Mouse (Mus musculus) left cerebral cortex, adult 11 months (tissue): ENCODE measurements around the gene Ssbp4.
"Not testable (repeated sequence)": the region's sequence is repeated elsewhere in the genome, so short reads cannot be mapped to it uniquely, and the experiment has no call there.

ENCODE experiments used
- DNase-seq: peaks from one replicate; pipeline ENCODE4 v3.0.0; 2022; ENCODE audit warnings: low spot score

Ssbp4 gene

DNA sequence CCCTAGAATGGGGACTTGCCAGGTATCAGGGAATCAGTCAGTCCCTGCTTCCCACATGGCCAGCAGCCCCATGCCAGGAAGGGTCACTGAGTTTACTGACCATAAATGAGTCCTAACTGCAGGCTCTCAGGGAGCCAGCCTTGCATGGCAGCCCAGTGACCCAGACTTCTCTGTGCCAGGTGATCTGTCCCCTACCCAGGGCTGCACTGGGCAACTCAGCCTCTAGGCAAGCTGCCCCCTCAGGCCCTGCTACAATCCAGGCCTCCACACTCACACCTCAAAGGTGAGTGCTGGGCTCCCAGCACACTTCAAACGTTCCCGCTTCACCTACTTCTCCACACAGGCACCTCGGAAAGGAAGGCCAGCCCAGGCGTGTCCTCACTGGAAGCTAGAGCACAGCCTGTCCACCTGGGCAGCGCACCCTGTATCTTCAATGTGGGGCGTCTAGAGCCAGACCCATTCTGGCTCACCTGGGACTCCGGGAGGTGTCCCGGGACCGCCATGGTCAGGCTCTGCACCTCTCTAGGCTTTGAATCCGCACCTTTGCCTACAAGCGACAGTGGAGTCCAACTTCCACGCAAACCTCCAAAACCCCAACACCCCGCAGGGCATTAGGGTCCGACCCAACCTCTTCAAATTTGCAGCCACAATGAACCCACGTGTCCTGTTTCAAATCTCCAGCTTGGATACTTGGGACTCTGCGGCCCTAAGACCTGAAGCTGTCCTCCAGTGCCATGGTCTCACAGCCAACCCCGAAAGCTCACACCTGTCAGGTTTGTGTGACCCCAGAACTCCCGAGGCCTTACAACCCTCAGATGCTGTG lies 1.7 kb downstream of the Ssbp4 start:
- no peak for DNase-seq

DNA sequence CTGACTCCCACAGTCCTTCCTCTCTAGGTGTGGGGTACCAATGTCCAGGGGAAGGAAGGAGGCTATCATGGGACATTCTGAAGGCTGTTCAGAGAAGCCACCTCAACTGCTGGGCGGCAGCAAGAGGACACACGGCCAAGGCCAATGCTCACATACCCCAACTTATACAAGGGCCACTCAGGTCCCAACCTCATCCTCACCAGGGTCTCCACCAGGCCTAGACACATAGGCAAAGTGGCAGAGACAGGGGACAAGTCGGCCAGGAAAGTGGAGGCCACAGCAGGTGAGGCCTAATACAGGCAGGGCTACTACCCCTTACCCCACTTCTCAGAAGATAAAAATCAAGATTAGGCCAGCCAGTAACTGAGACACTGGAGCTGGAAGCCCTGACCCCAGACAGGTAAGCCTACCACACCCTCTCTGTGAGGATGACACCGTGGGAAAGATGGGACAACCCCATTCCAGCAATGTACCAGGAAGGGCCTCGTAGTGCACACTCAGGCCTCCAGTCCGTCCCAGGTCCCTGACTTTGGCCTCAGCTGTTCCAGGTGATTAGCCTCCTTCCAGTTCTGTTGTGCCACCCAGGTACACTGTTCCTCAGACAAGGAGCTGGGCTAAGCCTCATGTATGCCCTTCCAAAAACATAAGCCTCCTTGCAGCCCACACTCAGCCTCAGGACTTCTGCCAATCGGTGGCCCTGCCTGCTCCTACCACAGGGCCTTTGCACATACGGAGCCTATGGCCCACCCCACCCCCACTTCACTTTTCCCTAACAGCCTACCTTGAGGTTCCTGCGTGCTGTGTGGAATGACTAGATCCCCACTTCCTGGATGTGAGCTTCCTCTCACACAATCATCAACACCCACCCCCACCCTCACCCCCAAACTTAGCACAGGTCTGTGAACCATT lies 2.5 kb downstream of the Ssbp4 start:
- no peak for DNase-seq

DNA sequence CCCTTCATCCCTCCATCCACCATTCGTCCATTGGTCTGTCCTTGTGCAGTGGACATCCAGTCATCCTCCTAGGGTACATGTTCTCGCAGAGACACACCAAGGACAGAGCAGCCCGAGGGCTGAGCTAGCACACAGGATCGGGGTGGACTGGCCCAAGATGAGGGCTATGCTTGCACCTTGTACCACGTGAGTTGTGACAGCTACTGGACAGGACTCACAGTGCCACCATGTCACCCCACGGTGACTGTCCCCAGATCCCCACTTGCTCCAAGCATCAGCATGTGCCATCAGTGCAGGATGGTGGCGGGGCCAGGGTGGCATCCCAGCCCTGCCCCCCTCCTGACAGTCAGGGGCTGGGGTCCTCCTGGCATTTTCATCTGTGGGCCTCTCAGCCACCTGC lies 4.1 kb downstream of the Ssbp4 start:
- no peak for DNase-seq

DNA sequence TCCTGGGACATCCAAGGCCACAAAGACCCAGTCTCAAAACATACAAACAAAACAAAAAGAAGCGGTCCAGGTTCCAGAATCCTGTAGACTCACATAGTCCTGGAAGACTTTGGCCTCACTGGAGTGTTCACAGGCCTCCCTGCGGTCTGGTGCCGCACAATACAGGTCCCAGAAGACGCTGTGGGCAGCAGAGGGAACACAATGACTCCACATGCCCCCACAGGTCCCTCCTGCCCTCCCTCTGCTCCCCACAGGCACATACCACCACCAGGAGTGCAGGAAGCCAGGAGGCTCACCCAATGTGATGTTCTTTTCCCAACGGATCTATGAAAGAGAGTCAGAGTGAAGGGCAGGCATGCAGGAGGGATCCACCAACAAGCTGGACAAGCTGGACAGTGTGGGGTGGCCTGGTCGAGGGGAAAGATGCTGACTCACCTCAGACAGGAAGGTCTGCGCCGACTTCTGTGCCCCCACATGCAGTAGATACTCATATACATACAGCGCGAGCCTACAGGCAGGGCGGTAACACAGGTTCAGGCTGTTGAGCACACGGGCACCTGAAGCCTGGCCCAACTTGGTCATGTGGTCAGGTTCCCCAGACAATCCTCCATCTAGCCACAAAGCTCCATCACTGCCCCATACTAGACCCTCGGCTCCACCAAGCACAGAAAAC lies 6.4 kb downstream of the Ssbp4 start:
- no peak for DNase-seq

DNA sequence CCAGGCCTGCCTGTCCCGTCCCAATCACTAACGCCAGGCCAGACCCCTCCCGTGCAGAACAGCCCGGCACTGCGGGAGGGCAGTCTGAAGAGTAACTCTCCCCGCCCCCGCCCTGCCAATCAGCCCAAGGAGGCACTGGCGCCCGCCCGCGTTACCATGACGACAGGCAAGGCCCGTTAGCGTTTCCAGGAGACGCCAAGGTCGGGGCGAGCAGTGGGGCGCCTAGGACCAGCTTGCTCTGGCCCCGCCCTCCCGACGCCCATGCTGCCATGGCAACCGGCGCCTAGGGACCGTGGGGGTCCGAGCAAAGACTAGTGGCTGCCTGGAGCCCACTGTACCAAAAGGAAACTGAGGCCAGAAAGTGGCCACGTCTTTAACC lies 7.4 kb downstream of the Ssbp4 start:
- DNase-seq, result no peak

DNA sequence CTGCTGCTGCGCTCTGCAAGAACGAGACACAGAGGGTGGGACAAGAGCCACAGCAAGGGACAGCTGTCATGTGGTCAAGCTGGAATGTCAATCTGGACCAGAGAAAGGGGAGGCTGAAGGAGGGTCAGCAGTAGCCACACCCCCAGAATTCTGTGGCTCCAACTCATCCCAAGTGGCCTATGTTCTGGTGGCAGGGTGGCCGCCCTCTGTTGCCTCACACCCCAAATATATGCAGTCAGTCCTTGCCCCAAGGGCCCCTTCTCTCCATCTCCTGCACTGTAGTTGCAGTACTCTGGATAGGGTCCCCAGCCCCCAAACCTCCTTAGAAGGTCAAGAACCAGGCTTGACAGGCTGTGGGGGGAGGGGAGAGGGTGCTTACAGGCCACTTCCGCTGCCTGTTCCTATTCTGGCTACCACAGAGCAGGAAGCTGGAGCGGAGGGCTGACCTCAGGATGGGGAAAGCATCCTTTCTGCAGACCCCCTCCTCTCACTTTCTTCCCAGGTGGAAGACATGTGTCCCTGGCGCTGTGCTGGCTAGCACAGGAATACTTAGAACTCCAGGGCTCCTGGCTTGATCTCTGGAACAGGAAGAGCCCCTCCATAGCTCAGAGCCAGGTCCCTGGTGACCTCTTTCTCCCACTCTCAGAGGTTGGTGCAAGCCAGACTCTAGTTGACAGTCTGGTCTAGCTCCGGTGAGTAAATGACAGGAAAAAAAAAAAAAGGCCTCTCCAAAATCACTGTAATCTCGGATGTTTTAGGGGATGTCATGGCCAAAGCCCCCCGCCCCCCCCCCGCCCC lies 8.0 kb downstream of the Ssbp4 start:
- no peak for DNase-seq

DNA sequence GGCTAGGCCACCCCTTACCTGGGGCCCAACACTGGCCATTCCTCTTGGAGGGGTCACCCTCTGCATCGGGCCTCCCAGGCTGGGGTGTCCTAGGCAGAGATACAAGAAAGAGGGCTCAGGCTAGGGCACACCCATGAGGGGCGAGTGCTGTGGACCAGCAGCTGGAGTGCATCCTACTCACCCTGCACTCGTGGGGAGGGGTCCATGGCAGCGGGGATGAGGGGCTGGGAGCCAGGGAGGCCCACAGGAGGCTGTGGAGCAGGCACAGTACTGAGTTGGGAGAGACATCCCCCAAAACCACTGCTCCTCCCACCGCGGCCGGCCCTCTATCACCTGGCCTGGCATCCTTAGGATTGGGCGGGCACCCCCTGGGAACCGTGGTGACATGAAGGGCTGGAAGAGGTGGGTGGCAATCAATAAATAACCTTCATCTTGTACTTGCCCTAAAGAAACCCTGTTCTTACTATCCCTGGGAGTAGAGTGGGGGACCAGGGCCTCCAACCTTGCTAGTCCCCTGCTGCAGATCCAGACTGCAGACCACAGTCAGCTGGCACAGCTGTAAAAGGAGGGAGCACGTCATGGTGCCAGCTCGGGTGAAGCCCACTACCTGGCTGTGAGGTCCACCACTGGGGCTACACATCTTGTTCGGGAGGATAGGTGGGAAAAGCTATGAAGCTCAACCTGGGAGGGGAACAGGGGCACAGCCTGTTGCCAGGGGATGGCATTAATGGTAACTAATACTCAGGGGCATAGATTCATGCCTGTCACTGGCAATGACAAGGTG lies 9.0 kb downstream of the Ssbp4 start:
- DNase-seq, result no peak

DNA sequence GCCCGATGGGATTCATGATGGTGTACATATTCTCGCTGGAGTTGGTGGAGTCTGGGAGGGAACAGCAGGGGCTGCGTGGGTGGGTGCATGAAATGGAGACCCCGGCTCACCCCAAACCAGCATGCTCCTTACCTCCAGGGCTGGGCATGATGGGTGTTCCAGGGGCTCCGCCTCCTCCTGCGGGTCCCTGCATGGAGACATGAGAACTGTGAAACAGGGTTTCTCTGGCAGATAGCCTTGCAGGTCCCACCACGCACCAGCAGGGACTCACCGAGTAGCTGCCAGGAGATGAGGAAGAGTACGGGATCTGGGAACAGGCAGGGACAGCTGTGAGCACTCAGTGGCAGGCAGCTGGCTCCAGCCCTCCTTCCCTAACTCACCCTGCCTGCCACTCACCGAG lies 9.9 kb downstream of the Ssbp4 start:
- DNase-seq, result no peak

DNA sequence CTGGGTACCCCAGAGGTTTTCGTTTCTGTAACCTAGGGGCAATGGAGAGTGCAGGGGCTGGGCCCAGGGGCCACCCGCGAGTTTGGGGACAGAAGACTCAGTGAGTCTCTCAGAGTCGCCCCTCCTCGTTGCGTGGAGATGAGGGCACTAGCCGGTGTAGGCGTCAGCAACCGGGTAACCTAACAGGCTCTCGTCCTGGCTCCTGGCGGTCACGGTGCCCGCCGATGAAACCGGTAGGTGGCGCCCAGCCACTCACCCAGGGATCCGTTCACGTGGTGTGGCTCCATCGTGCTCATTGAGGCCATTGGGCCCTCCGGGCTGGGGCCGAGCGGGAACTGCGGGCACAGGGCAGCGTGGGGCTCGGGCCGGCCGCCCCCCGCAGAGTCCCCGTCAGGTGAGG lies 10.4 kb downstream of the Ssbp4 start:
- DNase-seq, result no peak

DNA sequence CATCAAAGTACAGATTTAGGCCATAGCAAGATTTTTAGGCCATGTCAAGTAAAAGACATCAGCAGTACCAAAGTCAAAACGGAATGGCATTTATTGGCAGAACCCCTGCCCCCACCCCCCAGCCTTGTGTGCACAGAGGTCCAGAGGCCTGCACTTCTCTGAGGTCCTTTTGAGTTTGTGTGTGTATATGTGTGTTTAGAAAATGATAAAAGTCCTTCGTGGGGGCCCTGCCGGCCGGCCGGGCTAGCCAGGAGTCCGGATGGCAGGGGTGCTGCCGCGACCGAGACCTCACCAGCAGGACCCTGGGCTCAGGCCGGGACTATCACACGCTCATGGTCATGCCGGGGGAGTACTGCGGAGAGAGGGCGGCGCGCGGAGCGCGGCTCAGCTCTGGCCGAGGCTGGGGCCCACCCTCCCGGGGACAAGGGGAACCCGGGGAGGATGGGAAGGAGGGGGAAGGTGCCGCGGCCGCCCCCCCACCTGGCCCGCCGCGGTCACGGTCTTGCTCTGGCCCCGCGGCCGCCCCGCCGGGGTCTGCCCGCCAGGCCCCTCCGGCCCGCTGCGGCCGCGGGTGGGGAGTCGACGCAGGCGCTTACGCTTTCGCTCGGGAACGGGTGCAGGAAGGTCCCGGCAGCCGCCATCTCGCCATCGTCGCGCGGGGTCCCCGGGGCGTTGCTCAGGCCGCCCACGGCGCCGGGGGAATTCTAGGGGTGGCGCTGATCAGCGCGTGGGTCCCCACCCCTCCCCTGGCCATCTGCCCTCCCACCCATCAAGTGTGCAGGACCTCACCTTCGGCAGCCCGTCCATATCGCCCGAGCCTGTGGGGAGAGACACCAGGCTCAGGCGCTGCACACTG lies 11.0 kb downstream of the Ssbp4 start:
- no peak for DNase-seq

DNA sequence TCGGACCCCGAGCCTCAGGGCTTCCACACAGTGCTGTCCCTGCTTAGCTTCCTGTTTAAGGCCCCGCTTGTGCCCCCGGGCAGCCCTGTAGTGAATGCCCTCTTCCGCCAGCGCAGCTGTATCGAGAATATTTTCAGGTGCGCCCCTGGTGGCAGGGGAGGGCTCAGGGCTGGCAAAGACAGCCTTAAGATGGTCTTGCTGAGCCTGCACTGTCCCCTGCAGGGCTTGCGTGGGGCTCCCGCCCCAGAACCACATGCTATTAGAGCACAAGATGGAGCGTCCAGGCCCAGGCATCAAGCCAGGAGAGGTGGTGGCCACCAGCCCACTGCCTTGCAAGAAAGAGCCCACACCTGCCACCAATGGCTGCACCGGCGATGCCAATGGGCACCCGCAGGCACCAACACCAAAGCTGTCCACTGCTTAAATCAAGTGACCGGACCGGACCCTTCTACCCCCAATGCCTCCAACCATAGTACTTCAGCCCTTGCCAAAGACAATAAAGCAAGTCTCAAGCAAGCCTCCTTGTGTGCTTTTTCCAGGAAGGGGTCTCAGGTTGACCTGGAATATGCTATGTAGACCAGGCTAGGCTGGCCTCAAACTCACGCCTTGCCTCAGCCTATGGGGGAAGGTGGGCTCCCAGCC lies 11.8 kb downstream of the Ssbp4 start:
- no peak for DNase-seq

DNA sequence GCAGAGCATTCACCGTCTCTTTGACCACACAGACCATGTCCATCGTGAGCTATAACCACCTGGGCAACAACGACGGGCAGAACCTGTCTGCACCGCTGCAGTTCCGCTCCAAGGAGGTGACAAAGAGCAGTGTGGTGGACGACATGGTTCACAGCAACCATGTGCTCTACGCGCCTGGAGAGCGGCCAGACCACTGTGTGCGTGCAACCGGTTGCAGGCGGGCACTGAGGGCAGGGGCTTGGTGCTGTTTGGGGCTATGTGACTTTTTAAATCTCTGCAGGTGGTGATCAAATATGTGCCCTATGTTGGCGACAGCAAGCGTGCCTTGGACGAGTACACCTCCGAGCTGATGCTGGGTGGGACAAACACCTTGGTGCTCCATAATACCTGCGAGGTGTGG lies 12.5 kb downstream of the Ssbp4 start:
- no peak for DNase-seq

DNA sequence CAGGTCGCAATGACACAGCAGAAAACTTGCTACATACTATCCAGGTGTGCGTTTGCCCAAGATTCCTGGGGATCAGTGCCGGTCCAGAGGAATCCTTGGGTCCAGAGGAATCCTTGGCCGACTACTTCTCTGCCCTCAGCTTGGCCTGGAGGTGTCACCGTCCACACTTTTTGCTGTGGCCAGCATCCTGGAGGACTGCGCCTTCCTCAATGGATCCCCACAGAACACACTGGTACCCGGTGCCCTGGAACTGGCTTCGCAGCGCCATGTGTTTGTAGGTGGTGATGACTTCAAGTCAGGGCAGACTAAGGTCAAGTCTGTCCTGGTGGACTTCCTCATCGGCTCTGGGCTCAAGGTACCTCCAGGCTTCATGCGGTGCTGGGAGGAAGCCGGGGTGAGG lies 12.9 kb downstream of the Ssbp4 start:
- no peak for DNase-seq

DNA sequence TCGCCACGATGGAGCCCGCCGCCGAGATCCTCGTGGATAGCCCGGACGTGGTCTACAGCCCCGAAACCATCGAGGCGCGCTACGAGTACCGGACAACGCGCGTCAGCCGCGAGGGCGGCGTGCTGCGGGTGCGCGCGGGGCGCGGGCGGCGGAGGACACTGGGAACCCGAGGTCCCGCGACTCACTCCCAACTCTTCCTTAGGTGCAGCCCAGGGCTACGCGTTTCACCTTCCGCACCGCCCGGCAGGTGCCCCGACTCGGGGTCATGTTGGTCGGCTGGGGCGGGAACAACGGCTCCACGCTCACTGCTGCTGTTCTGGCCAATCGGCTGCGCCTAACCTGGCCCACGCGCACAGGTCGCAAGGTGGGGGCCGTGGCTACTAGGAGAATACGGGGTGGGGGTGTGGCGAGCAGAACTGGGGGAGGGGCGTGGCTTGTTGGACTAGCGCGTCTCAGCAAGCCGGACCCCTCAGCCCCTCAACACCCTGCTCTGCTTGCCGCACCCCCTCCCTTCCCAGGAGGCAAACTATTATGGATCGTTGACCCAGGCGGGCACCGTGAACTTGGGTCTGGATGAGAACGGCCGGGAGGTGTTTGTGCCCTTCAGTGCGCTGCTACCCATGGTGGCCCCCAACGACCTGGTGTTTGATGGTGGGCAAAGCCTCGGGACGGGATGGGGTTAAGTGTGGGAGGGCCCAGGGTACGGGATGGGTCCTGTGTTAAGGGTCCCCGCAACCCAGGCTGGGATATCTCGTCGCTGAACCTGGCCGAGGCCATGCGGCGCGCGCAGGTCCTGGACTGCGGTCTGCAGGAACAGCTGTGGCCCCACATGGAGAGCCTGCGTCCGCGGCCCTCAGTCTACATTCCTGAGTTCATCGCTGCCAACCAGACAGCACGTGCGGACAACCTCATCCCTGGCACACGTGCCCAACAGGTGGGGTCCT lies 13.8 kb downstream of the Ssbp4 start:
- no peak for DNase-seq

DNA sequence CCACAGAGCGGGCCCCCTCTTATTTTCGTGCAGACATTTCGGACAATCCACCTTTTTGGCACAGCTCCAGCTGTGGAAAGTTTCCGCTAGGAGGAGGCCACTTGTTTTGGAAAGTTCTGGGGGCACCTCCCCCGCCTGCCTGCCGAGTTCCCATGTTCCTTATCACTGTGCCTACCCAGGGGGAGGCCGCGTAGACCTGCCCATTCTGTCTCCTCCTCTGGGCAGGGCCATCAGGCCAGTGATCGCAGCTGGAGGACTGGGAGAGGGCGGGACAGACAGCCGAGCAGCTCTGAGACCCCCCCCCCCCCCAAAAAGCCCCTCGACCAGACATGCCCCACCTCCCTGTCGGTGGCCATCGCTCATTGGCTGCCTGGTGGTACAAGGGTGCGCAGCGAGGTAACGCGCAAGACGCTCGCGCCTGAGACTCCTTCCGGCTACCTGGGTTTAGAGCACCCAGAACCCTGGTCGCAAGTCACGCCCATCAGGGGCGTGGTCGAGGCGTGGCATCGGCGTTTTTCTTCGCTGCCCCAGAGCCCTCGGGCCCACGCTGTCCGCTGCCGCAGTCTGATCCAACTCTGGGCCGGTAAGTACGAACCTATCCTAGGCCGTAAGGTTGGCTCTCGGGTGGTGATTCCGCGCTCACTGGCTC lies 14.6 kb downstream of the Ssbp4 start, which contains the start of gene Isyna1:
Gene Isyna1, plus strand, starts transcription at position 413 of the 649 bp plus-strand sequence.
- DNase-seq, result no peak

DNA sequence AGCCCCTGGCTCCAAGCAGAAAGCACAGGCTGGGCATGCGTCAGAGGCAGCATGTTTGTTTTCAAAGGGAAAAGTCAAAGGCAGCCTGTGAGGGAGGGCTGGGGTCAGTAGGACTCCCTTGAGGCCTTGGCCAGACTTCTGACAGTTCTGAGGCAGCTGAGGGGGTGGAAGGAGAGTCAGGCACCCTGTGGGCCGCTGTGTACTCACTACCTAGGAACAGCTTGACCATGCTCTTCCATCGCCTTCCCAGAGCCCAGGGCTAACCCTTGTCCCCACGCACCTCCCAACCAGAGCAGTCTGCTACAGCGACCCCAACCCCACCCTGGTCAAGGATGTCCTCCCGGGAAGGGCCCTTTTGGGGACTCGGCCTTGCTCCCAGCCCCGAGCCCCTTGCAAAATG lies 15.5 kb downstream of the Ssbp4 start:
- no peak for DNase-seq

DNA sequence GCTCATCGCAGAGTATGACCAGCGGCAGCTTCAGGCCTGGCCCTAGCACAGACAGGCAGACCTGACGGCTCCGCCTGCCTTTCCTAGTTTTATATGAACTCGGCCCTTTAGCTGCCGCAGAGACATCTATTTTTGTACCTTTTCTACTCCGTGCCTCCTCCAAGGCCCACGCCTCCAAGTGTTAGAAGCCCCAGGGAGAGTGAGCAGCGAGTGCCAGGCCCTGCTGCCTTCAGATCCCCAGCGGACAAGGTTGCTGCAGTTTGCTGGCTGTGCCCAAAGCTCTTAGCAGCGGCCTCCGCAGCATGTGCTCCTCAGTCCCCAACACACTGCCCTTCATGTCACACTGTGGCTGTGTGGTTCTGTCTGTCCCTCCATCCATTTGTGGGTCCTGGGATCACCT lies 17.1 kb downstream of the Ssbp4 start:
- no peak for DNase-seq

DNA sequence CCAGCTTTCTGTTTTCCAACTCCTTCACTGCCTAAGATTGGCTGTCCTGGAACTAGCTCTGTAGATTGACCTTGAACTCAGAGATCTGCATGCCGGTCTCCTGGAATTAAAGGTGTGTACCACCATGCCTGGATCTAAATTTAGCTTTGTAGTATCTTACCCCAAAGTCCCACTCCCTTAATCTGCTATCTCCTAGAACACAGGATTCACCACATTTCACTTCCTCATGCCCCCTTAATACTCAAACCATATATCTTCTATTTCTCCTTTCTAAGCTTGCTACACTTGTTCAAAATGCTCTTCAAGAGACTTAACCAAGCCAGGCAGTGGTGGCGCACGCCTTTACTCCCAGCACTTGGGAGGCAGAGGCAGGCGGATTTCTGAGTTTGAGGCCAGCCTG lies 20.7 kb downstream of the Ssbp4 start:
- DNase-seq, result not testable (repeated sequence)
